Mouse (Mus musculus): ENCODE results near the gene Cdkn2c.
"Not testable (repeated sequence)": the region's sequence is repeated elsewhere in the genome, so short reads cannot be mapped to it uniquely, and the experiment has no call there.

Gene Cdkn2c

DNA sequence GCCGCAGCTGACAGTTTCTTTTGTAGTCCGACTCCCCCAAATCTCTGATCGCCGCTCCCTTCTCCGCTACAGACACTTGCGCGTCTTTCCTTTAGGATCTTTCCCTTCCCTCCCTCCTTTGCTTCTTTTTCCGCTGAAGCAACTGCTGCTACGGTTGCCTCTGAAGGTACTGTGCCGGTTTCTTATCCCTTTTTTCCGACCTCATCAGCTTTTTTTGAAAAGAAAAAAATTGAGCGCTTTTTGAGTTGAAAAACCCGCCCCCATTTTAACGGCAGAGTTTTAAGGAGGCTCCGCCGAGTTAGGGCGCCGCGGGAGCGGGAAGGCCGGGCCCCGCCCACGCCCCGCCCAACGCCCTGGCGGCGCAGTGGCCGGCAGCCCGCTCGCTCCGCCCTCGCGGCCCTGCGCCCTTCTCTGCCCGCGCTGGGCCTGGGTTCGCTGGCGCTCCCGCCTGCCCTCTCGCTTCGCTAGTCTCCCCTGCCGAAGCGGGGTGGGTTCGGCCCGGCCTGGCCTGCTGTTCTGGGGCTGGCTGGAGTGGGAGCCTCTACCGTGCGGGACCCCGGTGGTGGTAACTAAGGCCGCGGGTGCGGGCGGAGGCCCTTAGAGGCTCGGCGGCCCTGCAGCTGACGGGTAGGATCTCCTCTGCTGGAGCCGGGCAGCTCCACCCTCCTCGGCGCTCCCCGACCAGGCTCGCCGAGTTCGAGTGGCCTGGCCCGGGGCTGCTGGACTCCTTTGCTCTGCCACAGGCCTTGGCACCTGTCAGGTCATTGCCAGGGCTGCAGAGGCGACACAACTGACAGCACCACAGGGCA lies at the start of gene Cdkn2c:
TSS of gene Cdkn2c (minus strand) at position 729 of the 809 bp plus-strand sequence.
- peak; percentile 84 for DNase-seq (ENCODE audit: low spot score)

DNA sequence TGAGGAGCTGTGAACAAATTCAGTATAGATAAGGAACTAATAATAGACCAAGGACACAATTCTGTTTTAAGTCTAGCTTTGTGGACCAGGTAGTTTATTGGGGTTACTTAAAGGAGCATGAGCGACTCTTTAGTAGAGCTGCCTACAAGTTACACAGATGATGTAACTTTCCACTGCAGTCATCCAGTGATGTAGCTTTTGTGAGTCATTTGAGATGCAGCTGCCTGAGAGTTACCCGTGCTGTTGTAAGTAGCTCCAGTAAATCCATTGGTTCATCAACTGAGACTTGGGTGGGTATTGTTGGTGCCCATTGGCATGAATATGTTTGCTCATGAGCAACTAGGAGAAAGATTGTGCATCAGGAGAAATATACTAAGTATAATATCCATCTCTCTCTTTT lies 38.4 kb upstream of the Cdkn2c start:
- DNase-seq (ENCODE audit: low spot score) = no peak

DNA sequence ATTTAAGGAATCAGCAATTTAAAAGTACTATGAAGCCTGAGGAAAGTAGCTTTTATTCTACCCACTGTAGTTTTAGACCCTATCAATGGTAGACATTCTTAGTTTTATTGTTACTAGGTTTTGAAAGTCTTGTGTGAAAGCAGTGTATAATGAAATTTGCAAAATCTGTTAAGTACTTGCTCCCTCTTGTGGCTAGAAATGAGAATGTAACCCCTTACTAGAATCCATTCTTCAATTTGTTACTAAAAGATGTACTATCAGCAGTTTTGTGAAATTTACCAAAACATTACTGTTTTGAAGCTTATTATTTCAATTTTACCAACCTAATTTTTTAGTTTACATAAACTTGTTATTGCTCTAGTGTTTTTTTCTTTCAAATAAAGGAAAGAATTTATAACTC lies 36.6 kb upstream of the Cdkn2c start:
- no peak for DNase-seq (ENCODE audit: low spot score)

DNA sequence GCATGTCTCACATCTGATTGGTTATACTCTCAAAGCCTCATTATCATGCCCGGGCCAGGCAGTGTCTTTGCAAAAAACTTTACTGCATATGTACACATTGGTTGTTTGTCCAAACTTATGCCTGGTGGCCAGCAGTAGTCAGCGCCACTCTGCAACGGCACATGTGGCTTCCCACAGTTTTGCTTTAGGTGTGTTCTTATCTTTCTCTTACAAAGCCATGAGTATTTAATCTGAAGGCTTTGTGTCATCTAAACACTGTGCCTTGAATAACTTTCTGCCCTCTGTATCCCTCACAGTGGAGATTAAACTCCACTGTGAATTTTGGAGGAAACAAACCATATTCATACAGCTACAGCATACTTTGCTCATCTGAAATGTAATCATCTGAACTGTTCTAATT lies 33.7 kb upstream of the Cdkn2c start:
- not testable (repeated sequence) for DNase-seq (ENCODE audit: low spot score)

DNA sequence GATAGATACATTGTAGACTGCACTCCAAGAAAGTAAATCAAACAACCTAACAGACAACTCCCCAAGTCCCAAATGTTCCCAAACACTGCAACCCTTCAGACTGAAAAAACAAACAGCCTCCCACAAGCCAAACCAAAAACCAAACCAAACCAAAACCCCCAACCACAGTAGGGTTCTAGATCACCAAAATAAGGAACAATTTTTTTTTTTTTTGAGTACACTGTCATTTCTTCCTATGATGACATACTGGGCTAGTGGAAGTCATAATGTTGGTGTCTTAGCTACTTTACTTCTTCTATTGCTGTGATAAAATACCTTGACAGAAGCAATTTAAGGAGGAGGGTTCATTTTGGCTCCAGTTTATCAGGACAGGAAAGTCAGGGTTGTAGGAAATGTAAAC lies 25.7 kb upstream of the Cdkn2c start:
- no peak for DNase-seq (ENCODE audit: low spot score)

DNA sequence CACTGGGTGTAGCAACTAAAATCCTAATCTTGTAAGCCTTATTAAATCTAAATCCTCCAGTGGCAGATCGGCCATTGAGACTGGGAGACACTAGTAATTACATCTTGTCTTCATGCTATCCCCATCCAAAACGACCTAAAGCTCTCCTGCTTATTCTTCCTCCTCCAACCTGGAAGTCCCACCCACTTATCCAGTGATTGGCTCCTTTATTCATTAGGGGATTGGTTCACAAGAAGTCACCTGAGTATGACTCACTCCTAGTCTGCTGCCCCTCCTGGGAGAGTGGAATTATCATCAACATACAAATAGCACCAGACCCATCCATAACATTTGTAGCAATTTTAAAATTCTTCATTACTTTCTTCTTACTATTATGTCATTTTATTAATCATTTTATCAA lies 16.6 kb upstream of the Cdkn2c start:
- DNase-seq (ENCODE audit: low spot score) = no peak

DNA sequence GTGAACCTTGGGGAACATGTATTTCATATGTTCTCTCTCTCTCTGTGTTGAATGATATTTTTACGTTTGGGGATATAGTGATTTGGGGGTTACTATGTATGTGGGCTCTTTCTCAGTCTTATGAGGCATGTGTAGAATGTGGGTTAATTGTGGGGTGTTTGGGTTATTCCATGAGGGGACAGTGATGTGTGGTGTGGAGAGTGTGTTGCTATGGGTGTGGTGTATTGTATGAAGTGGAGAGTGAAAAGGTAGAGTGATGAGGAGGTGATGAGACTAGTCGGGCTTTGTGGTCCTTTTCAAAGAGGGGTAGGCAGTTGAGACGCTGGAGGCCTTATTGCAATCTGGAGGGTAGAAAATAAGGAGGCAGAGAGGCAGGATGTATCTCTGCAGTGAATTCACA lies 10.2 kb upstream of the Cdkn2c start:
- no peak for DNase-seq (ENCODE audit: low spot score)

DNA sequence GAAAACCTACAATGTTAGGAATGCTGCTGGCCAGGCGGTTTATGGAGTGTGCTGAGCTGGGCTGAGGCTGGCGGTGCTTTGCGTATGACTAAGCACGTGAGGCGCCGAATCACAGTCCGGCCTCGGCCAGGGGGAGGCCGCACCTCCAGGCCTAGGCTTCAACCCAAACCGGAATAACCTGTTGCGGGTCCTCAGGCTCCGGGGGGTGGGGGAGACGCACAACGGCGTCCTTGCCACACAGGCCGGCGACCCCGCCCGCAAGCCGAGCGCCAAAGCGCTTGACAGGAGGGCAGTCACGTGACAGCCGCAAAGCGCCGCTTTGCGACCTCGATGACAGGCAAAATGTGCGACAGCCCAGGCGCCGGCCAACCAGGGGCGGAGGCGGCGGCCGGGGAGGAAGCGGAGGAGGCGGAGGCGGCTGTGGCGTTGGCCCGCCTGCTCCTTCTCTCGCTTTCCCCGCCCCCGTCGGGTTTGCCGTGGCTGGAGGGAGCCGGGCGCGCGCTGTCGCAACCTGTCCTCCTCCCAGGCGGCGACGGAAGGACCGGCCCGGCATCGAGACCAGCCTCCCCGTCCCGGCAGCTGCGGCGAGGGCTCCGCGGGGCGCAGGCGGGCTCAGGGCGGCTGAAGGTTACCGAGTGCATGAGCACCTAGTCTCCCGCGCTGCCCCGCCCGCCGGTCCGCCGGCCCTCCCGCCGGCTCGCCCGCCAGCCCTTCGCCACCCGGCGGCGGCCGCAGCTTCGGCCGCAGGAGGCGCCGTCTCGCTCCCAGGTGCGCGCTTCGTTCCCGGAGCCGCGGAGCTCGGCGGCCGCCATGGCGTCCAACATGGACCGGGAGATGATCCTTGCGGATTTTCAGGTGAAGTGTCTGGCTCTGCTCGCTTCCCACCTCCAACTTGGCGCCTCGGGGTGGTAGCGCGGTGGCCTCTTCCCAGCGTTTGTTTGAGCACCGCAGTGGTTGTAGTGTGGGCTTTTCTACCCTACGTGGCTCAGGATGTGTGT lies 9.5 kb upstream of the Cdkn2c start, which contains the start of gene Faf1:
TSS of gene Faf1 (plus strand) at position 371 of the 998 bp plus-strand sequence.
- DNase-seq (ENCODE audit: low spot score) = peak; percentile 93

DNA sequence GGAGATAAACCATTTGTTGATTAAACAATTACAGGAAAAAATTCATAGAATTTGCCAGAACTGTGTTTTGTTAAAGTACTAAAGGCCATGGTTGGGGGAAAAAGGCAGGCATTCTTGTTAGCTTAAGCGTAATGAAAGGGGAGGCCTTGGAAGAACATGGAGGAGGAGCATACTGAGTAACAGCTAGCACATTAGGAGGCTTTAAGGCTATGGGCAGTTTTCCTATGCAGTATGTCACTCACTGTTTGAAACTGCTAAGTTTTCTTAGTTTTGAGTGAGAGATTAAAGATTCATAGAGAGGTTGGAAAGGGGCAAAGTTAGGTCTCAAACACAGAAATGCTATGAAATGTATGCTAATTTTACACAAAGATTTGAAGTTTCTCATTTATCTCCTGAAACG lies 7.1 kb upstream of the Cdkn2c start:
- DNase-seq (ENCODE audit: low spot score) = no peak

DNA sequence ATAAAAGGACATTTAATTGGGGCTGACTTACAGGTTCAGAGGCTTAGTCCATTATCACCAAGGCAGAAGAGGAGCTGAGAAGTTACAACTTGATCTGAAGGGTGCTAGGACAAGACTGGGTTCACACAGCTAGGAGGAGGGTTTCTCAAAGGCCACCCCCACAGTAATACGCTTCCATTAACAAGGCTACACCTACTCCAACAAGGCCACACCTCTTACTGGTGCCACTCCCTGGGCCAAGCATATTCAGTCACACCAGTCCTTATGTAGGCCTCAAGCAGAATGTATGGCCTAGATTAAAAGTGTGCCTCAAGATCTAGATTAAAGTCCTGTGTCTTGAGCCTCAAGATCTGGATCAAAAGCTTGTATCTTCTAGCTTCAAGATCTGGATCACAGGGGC lies 5.0 kb upstream of the Cdkn2c start:
- no peak for DNase-seq (ENCODE audit: low spot score)

DNA sequence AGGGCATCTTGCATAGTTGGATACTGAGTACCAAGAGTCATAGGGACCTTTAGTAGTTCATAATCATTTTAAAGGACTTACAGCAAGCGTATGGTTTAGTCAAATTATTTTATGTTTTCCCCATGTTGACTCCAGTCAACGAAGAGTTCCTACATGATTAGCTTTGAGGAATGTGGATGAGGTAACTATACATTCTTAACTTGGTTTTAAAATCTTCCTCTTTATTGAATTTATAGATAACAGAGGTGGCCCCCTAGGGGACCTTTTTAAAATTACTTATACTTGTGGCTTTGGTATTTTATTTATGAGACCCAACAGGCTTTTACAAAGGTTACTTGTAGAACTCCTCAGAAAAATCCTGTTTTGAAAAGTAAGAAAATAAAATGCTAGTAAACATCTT lies 3.2 kb upstream of the Cdkn2c start:
- no peak for DNase-seq (ENCODE audit: low spot score)

DNA sequence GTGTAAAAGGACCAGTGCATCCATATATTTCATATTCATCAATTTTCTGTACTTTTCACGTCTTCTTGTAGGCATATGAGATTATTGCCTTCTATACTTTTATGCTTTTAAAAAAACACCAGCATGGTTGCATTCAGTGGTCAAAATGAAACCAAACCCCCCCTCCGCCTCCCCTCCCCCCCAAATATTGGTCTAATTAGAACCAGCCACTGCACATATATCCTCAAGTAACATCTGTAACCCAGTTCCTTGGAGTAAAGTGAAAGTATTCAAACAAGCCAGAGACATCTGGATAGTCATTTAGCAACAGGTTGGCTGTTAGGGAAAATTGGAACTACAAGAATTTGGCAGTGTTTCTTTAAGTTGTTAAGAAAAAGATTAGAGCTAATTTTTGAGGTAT lies 529 bp upstream of the Cdkn2c start:
- DNase-seq (ENCODE audit: low spot score) = no peak

DNA sequence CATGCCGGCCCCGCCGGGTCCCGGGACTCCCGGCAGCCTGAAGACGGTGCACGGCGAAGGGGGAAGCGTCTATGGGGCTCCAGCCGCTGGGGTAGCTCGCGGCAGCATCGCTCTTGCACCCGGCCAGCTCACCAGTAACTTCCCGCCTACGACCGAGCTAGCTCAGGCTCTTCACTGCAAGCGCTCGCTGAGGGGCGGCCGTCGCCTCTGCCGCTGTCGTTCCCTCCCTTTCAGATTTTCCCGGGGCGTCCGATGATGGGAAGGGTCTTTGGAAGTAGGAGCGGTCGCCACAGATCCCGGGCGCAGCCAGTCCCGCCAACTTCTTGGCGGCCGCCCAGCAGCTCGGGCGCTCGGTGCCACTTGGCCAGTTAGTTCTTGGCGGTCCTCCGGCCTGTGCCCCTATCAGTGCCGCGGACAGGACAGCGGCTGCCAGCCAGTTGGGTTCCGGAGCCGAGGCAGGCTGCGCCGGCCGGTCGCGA lies 968 bp downstream of the Cdkn2c start:
- DNase-seq (ENCODE audit: low spot score) = peak; percentile 53

DNA sequence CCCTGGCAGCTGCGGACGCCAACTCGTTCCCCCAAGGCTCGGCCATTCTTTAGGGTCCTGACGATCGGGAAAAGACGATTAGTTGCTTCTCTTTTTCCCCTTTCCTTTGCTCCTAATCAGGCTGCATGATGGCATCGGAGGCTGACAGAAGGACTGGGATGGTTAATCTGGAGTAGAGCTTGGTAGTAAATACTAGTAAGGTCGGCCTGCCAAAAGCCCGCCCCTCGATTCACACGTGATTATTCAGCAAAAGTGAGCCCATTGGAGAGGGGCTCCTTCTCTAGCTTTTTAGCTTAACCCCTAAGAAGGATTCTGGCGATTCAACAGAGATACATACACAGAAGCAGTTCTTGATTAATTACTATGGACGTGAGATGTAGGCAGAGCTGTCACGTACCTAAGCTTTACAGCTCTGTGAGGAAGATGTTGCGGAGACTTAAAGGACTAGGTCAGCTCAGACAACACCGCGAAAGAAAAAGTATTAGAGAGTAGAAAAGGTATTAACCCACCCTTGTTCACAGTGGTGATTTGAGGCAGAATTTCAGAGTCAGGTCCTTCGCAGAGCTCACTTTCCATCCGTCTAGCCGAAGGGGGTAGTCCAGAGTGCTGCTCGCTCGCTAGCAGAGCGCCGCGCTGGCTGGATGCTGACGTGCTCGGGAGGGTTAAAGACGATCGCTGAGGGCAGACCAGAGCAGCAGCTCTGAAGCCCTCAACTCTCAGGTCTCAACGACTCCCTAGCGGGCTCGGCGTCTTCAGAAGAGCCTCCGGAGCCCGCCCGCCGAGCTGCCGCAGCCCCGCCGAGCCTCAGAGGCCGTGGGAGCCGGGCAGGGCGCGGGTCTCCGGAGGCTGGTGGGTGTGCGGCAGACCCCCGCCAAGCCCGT lies 1.6 kb downstream of the Cdkn2c start:
- peak; percentile 53 for DNase-seq (ENCODE audit: low spot score)

DNA sequence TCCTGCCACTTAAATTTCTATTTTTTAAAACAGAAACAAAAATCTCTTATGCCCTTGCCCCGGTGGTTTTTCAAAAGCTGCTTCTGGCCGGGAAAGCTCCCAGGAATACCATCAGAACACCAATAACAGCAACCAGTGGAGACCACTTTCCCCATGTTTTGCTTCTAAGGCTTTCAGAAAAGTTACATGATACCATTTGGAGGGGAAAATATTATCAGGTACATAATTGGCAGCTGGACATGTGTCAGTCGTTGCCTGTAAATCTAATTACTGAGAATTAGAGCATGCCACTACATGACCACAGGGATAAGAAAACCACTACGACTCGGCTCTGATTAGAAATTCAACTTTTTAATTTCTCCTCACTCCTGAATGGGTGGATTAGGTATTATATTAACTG lies 2.9 kb downstream of the Cdkn2c start:
- no peak for DNase-seq (ENCODE audit: low spot score)

DNA sequence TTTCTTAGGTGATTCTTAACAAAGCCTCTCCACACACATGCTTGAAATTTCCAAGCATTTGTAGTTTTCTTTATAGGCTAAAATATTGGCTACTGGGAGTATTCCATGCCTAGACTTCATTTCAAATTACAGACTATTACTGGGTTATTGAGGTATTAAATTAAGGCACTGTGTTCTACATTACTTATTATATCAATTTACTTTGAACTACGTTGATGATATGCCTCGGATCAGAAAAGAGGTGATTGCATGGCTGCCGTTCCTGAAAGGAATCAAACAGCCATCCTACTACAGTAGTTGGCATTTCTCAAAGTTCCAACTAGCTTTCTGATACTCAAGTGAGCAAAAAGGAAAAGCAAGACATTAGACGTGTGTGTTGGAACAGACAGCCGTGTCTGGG lies 4.7 kb downstream of the Cdkn2c start:
- DNase-seq (ENCODE audit: low spot score) = no peak

DNA sequence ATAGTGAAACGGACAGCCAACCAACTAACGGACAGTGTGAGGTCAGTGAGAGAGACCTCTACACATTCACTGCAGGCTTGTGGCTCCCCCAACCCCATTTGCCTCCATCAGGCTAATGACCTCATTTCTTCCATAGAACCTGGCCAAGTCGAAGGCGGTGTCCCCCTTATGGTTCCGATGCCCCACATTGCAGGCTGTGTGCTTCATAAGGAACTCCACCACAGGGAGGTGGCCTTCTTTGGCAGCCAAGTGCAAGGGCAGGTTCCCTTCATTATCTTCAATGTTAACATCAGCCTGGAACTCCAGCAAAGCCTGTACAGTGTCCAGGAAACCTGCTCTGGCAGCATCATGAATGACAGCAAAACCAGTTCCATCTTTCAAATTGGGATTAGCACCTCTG lies 5.8 kb downstream of the Cdkn2c start:
- no peak for DNase-seq (ENCODE audit: low spot score)

DNA sequence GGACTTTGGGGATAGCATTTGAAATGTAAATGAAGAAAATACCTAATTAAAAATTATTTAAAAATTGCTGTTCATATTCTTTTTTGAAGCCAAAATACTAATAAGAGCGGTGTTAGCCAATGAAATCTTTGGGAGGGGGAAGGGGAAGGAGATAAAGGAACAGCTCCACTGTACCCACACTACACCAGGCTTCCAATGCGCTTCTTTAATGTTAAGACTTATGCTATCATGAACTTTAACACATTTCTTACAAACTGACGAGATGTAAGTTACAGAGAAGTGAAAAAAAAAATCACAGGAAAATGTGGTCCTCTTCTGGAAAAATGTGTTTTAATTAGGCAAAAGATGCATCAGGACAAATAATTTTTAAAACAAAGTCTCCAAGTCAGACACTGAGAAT lies 6.4 kb downstream of the Cdkn2c start:
- no peak for DNase-seq (ENCODE audit: low spot score)

DNA sequence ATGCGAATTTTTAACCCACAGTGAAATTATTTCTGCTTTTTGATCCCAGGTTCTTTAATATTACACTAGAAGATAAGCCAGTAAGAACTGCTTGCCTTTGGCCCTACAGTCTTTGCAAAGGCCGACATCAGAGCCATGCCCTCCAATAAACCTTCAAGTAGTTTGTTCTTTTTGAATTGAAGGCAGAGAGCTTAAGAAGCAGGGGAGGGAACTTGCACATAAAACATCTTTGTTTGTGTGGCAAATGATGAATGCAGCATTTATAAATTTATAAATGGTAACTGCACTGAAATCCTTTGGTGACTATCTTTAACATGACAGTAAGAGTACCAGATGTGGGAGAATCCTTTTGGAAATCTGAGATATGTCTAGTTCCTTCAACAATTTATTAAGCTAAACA lies 7.4 kb downstream of the Cdkn2c start:
- DNase-seq (ENCODE audit: low spot score) = no peak

DNA sequence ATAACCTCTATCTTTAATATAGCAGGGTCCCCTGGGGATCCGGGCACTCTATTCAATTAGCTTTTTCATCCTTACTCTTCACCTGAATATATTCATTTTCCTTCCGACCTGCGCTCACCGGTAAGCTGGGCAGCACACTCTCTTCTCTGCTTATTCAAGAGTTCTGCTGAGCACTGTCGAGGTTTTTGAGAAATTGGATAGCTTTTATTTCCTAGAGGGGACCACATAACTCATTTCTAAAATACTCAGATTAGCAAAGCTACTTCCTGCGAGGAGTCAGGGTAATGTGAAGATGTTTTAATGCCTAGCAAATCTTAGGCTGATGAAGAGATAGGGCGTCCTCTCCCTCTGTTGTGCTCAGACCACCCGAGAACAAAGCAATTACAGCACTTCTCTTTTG lies 8.2 kb downstream of the Cdkn2c start:
- no peak for DNase-seq (ENCODE audit: low spot score)

DNA sequence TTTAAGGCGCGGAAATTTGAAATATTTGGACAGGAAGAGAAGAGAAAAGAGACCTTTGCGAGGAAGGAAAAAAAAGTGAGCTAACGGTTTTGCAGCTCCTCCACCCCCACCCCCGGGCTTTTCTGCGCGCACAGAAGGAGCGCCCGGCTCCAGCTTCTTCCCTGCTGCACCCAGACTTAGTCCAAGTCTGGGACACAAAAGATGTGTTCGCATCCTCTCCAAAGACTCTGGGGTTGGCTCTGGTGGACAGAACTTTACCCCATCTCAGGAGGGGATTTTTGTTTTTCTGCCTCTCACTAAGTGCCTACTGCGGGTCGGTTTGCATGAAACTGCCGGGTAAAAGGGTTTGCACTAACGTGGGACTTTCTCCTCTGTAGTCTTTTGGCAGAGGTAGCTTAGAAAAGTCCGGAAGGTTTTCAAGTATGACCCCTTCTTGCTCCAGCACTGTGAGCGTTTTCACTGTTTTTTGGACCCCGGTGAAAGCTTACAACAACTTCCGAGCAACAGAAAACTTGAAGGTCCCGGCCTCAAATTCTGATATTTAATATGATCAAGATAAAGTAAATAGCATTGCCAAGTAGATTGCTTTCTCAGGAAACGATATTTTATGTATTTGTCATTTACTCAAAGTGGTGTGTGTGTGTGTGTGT lies 9.0 kb downstream of the Cdkn2c start:
- DNase-seq (ENCODE audit: low spot score) = no peak
